Mouse (Mus musculus) v-Abl transformed pro-B cells (cell line): ENCODE results near the gene Cep126.

Source experiments
- in situ Hi-C, 2 experiments: fragments of 400-800 bp; cut with MboI; formaldehyde crosslinking; loops; one replicate each; pipeline ENCODE4 v1.15.1; 2025; ENCODE audit not compliant: unreplicated experiment in 2 of 2

The Cep126 gene

GRCm38 (mm10) chr9:8134117-8134574 is at the start of gene Cep126:
Cep126 (minus strand) TSS chr9:8134294.
- in situ Hi-C loops, result no loop called here

- in situ Hi-C loops, result no loop called here
These were observed 45.5 kb upstream of the Cep126 start for GRCm38 (mm10) chr9:8179554-8179953.

GRCm38 (mm10) chr9:8177099-8177498 is 43.0 kb upstream of the Cep126 start:
- in situ Hi-C loops, result no loop called here

- in situ Hi-C loops, result no loop called here
These were observed 22.9 kb upstream of the Cep126 start for GRCm38 (mm10) chr9:8157011-8157410.

GRCm38 (mm10) chr9:8139501-8139900 is 5.4 kb upstream of the Cep126 start:
- in situ Hi-C loops, result no loop called here

- in situ Hi-C loops, result no loop called here
These were observed 443 bp downstream of the Cep126 start for GRCm38 (mm10) chr9:8133586-8134115.

GRCm38 (mm10) chr9:8123495-8123894 is 10.6 kb downstream of the Cep126 start:
- in situ Hi-C loops, result no loop called here

GRCm38 (mm10) chr9:8114516-8114915 is 19.6 kb downstream of the Cep126 start:
- in situ Hi-C loops, result no loop called here

- in situ Hi-C loops, result no loop called here
These were observed 31.0 kb downstream of the Cep126 start for GRCm38 (mm10) chr9:8103050-8103449.

- in situ Hi-C loops, result no loop called here
These were observed 33.1 kb downstream of the Cep126 start for GRCm38 (mm10) chr9:8100962-8101361.

- in situ Hi-C loops, result no loop called here
These were observed 55.2 kb downstream of the Cep126 start for GRCm38 (mm10) chr9:8078882-8079281.

- in situ Hi-C loops, result no loop called here
These were observed 59.7 kb downstream of the Cep126 start for GRCm38 (mm10) chr9:8074345-8074744.

GRCm38 (mm10) chr9:8073203-8073755 is 60.8 kb downstream of the Cep126 start:
- in situ Hi-C loops, result no loop called here

GRCm38 (mm10) chr9:8059636-8060035 is 74.5 kb downstream of the Cep126 start:
- in situ Hi-C loops, result no loop called here

- in situ Hi-C loops, result no loop called here
These were observed 79.3 kb downstream of the Cep126 start for GRCm38 (mm10) chr9:8054831-8055230.

GRCm38 (mm10) chr9:8043044-8043387 is 91.1 kb downstream of the Cep126 start:
- in situ Hi-C loops, result no loop called here

GRCm38 (mm10) chr9:8042338-8043043 is 91.6 kb downstream of the Cep126 start, which contains the start of gene Cfap300:
Cfap300 (minus strand) TSS chr9:8042823.
- in situ Hi-C loops, result no loop called here

GRCm38 (mm10) chr9:8035546-8035945 is 98.5 kb downstream of the Cep126 start:
- in situ Hi-C loops, result no loop called here

GRCm38 (mm10) chr9:8035091-8035490 is 99.0 kb downstream of the Cep126 start:
- in situ Hi-C loops, result no loop called here

GRCm38 (mm10) chr9:8034143-8034542 is 100.0 kb downstream of the Cep126 start:
- in situ Hi-C loops, result no loop called here

GRCm38 (mm10) chr9:8032847-8033246 is 101.2 kb downstream of the Cep126 start:
- in situ Hi-C loops, result no loop called here
